Mouse (Mus musculus) layer of hippocampus, adult 18-20 months (tissue): ENCODE measurements around the gene Flot1. TPM values are rescaled to one million over a fixed set of nuclear protein-coding genes. Genes with fewer than 3 reads are reported as not detected.
A peak's percentile ranks its signal among the peaks of the same experiment; 100 is the strongest.

Experiments used
- DNase-seq, 2 experiments: peaks; one replicate each; pipeline ENCODE4 v3.0.0; 2022; ENCODE audit warnings: low spot score in 2 of 2
- microRNA-seq, 2 experiments: library from miRNA; unstranded; fragments of <30 nt; microRNA quantifications; one replicate each; pipeline ENCODE4 v1.2.0; 2021
- total RNA-seq, 2 experiments: library from RNA; stranded (reverse); gene quantifications; 2 replicates each; pipeline ENCODE4 v1.2.3; 2021

Gene Flot1
- total RNA-seq, 2 experiments from 2014 or later = 122 to 131 TPM

DNA sequence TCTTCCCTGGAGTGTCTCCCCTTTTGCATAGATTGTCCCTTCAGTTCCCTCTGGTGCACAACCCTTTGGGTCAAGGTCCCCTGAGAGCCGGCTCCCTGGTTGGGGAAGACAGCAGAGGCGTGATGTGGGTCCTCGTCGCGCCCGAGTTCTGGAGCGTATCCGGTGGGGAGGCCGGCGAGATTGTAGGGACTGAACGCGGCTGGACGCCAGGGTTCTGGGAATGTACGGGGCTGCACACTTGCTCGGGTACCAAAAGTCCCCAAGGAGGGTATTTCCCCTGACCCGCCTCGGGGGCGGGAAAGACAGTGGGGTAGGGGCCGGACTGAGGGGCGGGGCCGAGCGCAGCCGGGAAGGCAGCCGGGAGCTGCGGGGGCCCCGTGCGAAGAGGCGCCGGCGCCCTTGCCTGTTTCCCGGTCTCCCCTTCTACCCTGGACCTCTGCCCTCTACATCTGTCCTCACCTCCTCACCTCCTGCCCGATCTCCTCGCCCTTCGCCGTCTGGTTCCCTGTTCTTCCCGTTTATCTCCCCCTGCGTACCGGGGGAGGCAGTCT is 43.3 kb downstream of the Flot1 start:
- DNase-seq = no peak

DNA sequence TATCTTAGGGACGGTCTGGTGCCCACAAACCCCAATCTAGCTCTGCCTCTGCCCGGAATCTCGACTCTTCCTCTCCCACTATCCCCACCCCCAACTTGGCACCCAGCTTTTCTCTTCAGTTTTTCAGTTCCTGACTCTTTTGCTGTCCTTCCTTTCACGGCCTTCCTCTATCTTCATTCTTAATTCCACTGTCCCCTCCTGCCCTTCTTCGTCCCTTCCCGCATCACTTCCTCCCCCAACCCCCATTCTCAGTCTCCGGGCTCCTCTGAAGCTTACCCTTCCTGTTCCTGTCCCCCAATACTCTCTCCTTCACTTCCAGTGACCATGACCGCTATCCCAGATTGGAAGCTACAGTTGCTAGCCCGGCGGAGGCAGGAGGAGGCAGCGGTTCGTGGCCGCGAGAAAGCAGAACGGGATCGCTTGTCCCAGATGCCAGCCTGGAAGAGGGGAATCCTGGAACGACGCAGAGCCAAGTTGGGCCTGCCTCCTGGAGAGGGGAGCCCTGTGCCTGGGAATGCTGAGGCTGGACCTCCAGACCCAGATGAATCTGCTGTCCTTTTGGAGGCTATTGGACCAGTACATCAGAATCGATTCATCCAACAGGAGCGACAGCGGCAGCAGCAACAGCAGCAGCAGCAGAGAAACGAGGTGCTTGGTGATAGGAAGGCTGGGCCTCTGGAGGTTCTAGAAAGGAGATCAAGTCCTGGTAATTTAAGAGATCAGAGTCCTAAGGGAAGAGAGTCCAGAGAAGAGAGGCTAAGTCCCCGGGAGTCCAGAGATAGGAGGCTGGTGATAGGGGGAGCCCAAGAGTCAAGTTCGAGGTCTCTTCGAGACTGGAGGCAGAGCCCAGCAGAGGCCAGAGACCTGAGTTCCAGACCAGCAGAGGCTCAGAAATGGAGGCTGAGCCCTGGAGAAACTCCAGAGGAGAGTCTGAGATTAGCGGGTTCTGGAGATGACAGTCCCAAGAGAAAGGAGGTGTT is 44.2 kb downstream of the Flot1 start:
- DNase-seq = no peak

DNA sequence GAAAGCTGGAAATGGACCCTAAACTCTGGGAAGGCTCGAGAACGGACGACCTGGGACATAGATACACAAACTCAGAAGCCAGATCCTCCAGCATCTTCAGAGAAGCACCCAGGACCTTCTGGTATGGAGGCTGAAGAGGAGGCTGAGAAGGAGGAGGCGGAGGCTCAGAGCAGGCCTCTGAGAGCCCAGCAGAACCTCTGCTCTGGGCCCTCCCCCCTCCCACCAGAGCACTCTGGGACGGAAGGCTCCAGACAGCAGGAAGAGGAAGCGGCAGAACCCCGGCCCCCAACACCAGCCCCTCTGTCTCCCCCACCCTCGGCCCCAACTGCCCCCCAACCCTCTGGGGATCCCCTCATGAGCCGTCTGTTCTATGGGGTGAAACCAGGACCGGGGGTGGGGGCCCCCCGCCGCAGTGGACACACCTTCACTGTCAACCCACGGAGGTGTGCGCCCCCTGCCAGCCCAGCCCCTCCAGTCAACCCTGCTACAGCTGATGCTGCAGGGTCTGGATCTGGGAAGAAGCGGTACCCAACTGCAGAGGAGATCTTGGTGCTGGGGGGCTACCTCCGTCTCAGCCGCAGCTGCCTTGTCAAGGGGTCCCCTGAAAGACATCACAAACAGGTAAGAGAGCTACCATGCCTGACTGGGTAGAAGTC is 45.3 kb downstream of the Flot1 start:
- no peak for DNase-seq

DNA sequence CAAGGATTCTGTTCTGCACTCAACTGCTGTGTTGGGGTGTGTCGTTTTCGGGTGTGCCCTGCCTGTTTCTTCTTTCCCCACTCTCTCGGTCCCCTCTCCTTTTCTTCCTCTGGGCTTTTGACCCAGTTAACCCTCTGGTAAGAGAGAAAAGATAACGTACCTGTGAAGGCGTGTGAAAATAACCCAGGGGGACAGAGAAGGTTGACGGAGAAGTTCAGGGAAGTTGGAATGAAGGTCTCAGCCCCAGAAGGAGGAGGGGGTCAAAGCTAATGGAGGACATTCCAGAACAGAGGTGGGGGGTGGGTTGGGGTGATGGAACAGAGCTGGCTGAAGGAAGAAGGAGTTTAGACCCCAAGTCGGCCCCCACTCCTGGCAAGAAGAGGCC is 45.9 kb downstream of the Flot1 start:
- no peak for DNase-seq

DNA sequence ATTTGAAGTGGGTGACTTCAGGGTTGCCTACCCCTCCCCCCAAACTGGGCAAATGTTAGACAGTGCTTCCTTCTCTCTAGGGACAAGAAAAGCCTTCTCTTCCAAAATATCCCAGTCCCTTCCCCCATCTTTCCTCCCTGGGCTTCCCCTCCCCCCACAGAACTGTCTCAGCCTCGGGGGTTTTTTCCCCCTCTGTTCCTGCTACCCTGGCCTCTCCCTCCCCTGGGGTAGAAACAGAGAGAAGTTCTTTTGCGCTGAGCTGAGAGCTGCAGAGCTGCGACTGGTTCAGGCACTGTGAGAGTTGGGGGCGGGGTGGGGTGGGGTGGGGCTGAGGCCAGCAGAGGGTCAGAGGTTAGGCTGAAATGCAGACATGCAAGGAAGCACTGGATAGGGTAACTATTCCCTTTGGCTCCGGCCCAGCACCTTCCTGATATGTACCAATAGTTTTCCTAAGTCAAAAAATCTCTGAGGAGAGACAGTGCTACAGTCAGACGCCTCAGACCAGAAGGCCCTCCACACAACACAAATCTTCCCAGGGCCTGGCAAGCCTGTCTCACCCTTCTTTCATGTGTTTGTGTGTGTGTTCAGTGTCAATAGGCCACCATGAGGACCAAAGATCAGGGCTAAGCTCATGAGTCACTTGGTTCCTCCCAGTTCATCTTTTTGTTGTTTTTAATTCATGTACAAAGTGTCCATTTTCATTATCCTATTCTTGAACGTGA is 46.5 kb downstream of the Flot1 start:
- no peak for DNase-seq

DNA sequence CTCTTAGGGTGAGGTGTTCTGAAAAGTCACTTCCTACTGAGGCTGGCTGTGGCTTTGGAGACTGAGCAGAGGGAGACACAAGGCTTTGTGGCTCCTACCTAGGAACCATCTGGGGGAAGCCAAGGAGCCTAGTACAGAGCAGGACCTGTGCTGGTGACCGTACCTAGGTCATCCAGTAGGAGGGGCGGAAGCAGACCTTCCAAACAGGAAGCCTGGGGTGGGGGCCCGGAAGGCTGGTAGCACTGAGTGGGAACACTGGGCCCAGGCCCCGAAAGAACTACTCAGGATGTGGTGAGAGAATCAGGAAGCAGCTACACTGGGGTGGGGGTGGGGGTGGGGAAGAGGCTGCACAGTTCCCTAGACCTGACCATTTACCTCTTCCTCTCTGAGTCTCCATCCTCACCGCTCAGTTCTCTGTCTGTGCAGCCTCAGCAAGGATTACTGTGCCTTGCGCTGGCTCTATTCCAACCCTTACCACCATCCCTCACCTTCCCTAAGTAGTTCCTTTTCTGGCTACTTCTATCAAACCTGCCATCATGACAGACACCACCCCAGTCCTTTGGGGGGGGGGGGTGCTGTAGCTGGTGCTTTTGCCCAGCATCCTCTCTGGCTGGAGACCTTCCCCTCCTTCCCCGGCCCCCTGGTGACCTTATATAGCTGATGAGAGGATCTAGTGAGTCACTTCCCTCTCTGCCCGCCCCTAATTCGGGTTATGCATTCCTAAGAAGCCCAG is 47.3 kb downstream of the Flot1 start:
- DNase-seq = no peak

DNA sequence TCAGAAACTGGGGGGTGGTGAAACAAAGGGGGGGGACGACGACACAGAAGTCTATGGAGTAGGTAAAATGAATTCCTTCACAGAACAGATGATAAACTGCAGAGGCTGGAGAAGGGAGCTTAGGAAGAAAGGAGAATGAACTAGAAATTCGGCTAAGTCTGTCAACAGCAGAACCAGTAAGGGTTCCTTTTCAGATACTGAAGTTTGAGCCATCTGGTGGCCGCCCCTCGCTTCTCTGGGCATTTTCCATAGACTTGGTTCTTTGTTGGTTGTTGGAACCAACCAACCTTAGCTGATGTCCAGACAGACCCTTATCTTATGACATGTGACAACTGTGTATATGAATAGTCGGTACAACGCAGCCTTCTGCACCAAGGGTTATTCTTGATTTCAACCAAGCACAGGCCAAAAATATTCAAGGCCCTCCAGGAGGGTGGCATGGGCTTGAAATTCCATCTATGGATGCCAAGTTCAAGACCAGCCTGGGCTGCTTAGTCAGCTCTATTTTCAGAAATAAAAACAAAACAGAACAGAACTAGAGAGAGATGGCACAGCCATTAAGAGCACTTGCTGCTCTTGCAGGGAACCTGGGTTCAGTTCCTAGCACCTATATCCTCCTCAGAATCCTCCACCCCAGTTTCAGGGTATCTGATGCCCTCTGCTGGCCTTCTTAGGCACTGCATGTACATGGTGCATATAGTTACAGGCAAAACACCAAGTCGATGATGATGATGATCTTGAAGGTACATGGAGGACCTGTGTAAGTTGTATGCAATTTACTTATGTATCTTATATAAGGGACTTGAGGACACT is 48.1 kb downstream of the Flot1 start:
- no peak for DNase-seq

DNA sequence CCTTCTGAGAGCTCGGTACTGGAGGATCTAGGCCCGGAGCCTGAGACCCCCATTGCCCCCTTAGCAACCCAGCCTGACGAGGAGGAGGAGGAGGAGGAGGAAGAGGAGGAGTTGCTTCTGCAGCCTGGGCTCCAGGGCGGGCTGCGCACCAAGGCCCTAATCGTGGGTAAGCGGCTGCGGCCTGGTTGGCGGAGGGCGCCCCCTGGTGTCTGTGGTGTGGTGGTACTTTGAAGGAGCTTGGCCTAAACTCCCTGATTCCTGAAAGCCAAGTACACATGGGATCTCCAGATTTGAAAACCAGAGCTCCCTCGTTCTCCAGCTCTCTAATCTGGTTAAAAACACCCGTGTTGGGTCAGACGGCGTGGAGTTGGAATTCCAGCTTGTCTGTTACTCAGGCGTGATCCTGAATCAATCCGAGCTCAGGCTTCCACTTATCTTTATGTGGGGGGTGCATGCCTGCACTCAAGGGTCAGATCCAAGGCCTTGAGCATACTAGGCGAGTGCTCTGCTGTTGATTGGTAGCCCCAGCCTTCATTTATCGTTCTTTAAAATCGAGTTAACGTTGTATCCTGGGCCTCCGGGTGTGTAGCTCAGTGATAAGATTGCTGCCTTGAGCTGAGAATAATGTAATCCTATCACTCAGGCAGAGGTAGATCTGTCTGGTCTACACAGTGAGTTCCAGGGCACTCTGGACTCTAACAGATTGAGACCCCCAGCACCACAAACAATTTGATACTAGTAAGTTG is 50.9 kb downstream of the Flot1 start:
- DNase-seq = peak; percentile 80 to 90

DNA sequence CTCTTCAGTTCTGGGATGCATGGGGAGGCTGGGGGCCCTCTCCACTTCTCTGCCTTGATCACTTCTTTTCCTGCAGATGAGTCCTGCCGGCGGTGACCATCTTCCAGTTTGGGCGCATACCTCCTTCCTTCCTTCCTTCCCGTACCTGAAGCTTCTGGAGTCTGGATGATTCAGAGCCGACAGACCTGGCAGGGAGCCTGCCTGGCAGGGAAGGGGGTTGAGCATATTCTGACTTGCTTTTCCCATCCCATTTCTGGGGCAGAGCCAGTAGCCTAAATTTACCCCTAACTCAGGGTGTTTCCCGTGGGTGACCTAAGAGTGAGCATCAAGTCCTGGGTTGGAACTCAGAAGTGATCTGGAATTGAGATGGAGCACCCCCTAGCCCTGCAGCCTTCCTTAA is 51.7 kb downstream of the Flot1 start:
- no peak for DNase-seq

DNA sequence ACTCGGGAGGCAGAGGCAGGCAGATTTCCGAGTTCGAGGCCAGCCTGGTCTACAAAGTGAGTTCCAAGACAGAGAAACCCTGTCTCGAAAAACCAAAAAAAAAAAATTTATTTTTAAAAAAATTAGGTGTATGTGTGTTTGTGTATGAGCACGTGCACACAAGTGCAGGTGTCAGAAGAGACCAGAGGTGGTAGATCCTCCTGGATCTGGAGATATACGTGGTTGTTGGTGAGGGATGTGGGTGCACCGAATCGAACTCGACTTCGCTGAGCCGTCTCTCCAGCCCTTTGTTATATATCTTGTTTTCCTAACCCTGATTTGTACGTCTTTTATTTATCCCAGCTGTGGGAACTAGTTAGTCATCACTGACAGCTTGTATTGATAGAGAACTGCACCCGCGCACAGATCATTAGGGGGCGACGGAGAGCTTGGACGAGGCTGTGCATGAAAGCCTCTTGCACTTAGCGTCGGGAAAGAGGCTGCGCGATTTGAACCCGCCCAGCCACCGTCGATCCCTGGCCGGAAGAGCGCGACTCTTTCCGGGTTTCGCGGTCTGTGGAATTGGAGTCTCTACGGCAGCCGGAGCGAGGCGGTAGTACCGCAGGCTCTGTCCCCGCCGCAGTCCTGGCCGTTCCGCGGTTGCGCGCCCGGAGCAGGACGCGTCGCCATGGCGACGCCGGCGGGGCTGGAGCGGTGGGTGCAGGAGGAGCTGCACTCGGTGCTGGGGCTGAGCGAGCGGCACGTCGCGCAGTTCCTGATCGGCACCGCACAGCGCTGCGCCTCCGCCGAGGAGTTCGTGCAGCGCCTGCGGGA is 56.4 kb downstream of the Flot1 start, which contains the start of gene Dhx16:
Gene Dhx16 (plus strand): TSS at position 575 of the 813 bp plus-strand sequence.
- DNase-seq = peak; percentile 94 to 98

Small RNA genes within 50 kb of the gene (microRNA-seq; reads per million reads assigned to microRNA genes)
- gene Gm28033 = 0 to 0.59 reads per million in 2 experiments

Other genes with a start within 250 kb of the Flot1 start
- not detected for gene Sfta2, start 221.7 kb upstream of the Flot1 start, total RNA-seq
- not detected for gene Gm9573, start 196.6 kb upstream of the Flot1 start, total RNA-seq
- not detected for gene Mucl3, start 179.5 kb upstream of the Flot1 start, total RNA-seq
- 10 to 100 TPM; 35.9 to 37.4 TPM for gene Vars2, start 155.6 kb upstream of the Flot1 start, total RNA-seq
- 10 to 100 TPM; 33.3 to 34.5 TPM for gene Gtf2h4, start 149.5 kb upstream of the Flot1 start, total RNA-seq
- gene Ddr1, start 118.6 kb upstream of the Flot1 start, total RNA-seq = 10 to 100 TPM; 59.0 to 59.7 TPM
- gene Ier3, start 1.5 kb upstream of the Flot1 start, total RNA-seq = 1 to 10 TPM; 5.2 to 6.0 TPM
- gene Tubb5, start 15.1 kb downstream of the Flot1 start, total RNA-seq = 100 to 1,000 TPM; 326 to 341 TPM
- gene Mdc1, start 18.3 kb downstream of the Flot1 start, total RNA-seq = 10 to 100 TPM; 17.2 to 18.5 TPM
- gene Nrm, start 38.1 kb downstream of the Flot1 start, total RNA-seq = 1 to 10 TPM; 1.6 to 1.9 TPM
- 1 to 10 TPM; 7.1 to 7.6 TPM for gene Ppp1r18, start 42.4 kb downstream of the Flot1 start, total RNA-seq
- gene Dhx16, start 56.6 kb downstream of the Flot1 start, total RNA-seq = 10 to 100 TPM; 25.0 to 30.2 TPM
- 10 to 100 TPM; 52.9 to 56.7 TPM for gene 2310061I04Rik, start 74.2 kb downstream of the Flot1 start, total RNA-seq
- gene Atat1, start 86.8 kb downstream of the Flot1 start, total RNA-seq = 10 to 100 TPM; 51.0 to 59.0 TPM
- gene Mrps18b, start 93.2 kb downstream of the Flot1 start, total RNA-seq = 10 to 100 TPM; 37.8 to 44.3 TPM
- 10 to 100 TPM; 66.5 to 72.5 TPM for gene Ppp1r10, start 93.2 kb downstream of the Flot1 start, total RNA-seq
- gene Abcf1, start 146.5 kb downstream of the Flot1 start, total RNA-seq = 10 to 100 TPM; 65.0 to 73.2 TPM
- 100 to 1,000 TPM; 147 to 150 TPM for gene Gnl1, start 156.6 kb downstream of the Flot1 start, total RNA-seq
- 10 to 100 TPM; 39.8 to 41.6 TPM for gene Prr3, start 157.0 kb downstream of the Flot1 start, total RNA-seq
- gene H2-T24, start 197.3 kb downstream of the Flot1 start, total RNA-seq = 1 to 10 TPM; 1.1 to 1.2 TPM
- 1 to 10 TPM; 5.4 to 5.9 TPM for gene H2-T23, start 209.6 kb downstream of the Flot1 start, total RNA-seq
- 10 to 100 TPM; 13.9 to 15.2 TPM for gene H2-T22, start 219.5 kb downstream of the Flot1 start, total RNA-seq
- gene Gm6034, start 219.7 kb downstream of the Flot1 start, total RNA-seq = not detected
- gene Gm11127, start 235.1 kb downstream of the Flot1 start, total RNA-seq = 1 to 10 TPM in 1 of 2 experiments, under 1 TPM in 1; 0.89 to 1.6 TPM